Mouse (Mus musculus) limb, embryonic 13.5 days (tissue): ENCODE results near the gene Large1. TPM values are rescaled to one million over a fixed set of nuclear protein-coding genes. Genes with fewer than 3 reads are reported as not detected.
"Not testable (repeated sequence)": the region's sequence is repeated elsewhere in the genome, so short reads cannot be mapped to it uniquely, and the experiment has no call there.

Experiments used
- ATAC-seq: fragments of 200-750 bp; cut with Nextera tagmentation; 2 replicates; pipeline ENCODE4 v1.8.0; 2017; ENCODE audit warnings: low read depth, moderate number of reproducible peaks, moderate TSS enrichment; ENCODE audit not compliant: low FRiP score
- H3K27ac ChIP-seq: fragments of 300-500 bp; sonication (generic); 2 replicates; pipeline ENCODE4 v1.5.1; 2015; ENCODE audit warnings: inconsistent platforms, mild to moderate bottlenecking, moderate library complexity
- H3K27me3 ChIP-seq: fragments of 300-500 bp; sonication (generic); 2 replicates; pipeline ENCODE4 v1.6.1; 2015; ENCODE audit warnings: mild to moderate bottlenecking, inconsistent platforms
- H3K36me3 ChIP-seq: fragments of 300-500 bp; sonication (generic); 2 replicates; pipeline ENCODE4 v1.6.1; 2015; ENCODE audit warnings: inconsistent platforms, mild to moderate bottlenecking, moderate library complexity
- H3K4me1 ChIP-seq: fragments of 300-500 bp; sonication (generic); 2 replicates; pipeline ENCODE4 v1.6.1; 2015; ENCODE audit warnings: inconsistent platforms
- H3K4me2 ChIP-seq: fragments of 300-500 bp; sonication (generic); replicated peaks from 2 replicates; pipeline ENCODE4 v1.6.1; 2015; ENCODE audit warnings: inconsistent platforms, mild to moderate bottlenecking, moderate library complexity
- H3K4me3 ChIP-seq: fragments of 300-500 bp; sonication (generic); 2 replicates; pipeline ENCODE4 v1.5.1; 2015; ENCODE audit warnings: moderate library complexity, mild to moderate bottlenecking, inconsistent platforms
- H3K9ac ChIP-seq: fragments of 300-500 bp; sonication (generic); 2 replicates; pipeline ENCODE4 v1.6.1; 2015; ENCODE audit warnings: mild to moderate bottlenecking, inconsistent platforms
- H3K9me3 ChIP-seq: fragments of 300-500 bp; sonication (generic); 2 replicates; pipeline ENCODE4 v1.6.1; 2016; ENCODE audit warnings: inconsistent platforms
- WGBS: fragments of 180-500 bp; shearing (Covaris S2); methylation state at CpG from one replicate; pipeline ENCODE4 v1.1.7; 2015; 5-methylcytosine and 5-hydroxymethylcytosine counted together
- polyA plus RNA-seq: library from polyadenylated mRNA; unstranded; fragments of >200 nt; fragmentation: Nextera tagmentation; extraction: Ambion mirVana; gene quantifications from 2 replicates; pipeline ENCODE4 v1.2.1, GENCODE M21; 2015

Large1 gene
- polyA plus RNA-seq, 1 experiment from 2014 or later, result 10.5 TPM

DNA sequence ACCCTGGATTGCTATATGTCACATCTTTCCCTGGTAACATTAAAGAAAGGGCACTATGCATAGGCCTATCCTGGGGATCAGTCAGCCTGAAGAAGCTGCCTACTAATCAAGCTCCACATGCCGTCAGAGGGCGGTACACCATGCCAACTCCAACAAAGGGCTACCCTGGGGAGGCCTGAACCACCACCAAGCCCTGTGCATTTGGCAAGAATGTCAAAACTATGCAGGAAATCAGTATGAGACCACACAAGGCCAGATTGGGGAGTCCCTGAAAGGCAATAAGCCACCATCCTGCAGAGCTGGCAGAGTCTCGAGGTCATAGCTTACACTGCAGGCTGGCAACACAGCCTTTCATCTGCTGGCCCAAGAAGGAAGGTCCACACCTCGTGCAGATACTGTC is 28.7 kb downstream of the Large1 start:
- Histone ChIP-seq H3K4me3 (no peak overlapping the region), H3K9ac (no peak overlapping the region), H3K27me3 (no peaks in the 10 kb centered on the region), H3K4me1 (peaks cover 18% of the 10 kb centered on the region), H3K4me2 (no peak overlapping the region), H3K27ac (no peak overlapping the region), H3K36me3 (no peaks in the 10 kb centered on the region), H3K9me3 (no peaks in the 10 kb centered on the region)
- no peak for ATAC-seq
- 66% methylated on average over 4 of the region's 4 CpGs for WGBS

DNA sequence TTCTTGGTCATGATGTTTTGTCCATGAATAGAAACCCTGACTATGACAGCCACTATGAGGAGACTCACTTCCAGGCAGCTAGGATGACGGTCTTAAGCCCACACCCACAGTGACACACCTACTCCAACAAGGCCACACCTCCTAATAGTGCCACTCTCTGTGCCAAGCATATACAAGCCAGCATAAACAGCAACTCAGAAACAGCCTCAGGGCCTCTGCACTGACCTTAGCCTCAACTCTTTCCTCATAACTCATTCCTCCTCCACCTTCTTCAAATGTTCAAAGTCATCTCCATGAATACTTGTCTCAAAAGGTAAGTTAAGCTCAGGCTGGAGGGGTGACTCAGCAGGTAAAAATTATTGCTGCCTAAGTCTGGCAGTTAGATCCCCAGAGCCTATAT is 29.7 kb downstream of the Large1 start:
- no peaks in the 10 kb centered on the region for H3K36me3 ChIP-seq
- no peak overlapping the region for H3K9ac ChIP-seq
- no peak overlapping the region for H3K4me2 ChIP-seq
- H3K4me1 ChIP-seq, result peaks cover 18% of the 10 kb centered on the region
- no peak overlapping the region for H3K27ac ChIP-seq
- H3K27me3 ChIP-seq, result no peaks in the 10 kb centered on the region
- no peak for ATAC-seq
- H3K4me3 ChIP-seq, result no peak overlapping the region
- WGBS, result 88% methylated on average over 1 of the region's 1 CpGs
- no peaks in the 10 kb centered on the region for H3K9me3 ChIP-seq

DNA sequence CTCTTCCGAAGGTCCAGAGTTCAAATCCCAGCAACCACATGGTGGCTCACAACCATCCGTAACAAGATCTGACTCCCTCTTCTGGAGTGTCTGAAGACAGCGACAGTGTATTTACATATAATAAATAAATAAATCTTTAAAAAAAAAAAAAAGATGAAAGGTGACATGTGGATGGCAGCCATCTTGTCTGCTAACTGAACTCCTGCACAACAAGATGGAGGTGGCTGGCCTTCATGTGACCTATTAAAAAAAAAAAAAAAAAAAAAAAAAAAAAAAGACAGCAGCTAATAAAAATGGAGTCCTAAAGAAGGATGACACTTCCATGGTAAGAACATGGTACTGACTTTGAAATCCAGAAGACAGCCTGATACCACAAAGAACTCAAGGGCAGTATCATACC is 33.8 kb downstream of the Large1 start:
- peak; percentile 79; the same call in 1 of the 2 replicates for ATAC-seq
- H3K4me2 ChIP-seq, H3K36me3 ChIP-seq, H3K4me3 ChIP-seq, H3K27me3 ChIP-seq, H3K27ac ChIP-seq, H3K4me1 ChIP-seq, H3K9ac ChIP-seq, H3K9me3 ChIP-seq: not testable (repeated sequence)
- 100% methylated on average over 2 of the region's 3 CpGs for WGBS

DNA sequence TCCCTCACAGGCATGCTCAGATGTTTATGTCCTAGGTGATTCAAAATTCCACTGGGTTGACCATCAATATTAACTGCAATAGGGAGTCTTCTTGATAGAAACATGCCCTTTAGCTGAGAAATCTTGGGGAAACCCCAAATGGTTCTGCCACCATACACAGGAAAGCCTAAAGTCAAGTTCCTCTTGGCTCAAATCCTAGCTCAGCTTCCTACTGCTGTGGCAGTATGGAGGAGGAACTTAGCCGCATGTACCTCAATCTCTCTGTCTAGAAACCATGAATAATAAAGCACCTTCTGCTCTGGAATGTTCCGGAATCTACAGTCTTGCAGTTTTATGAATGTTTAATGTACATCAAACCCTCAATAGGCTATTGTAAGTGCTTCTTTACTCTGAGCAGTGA is 39.4 kb downstream of the Large1 start:
- Histone ChIP-seq H3K9me3 (no peaks in the 10 kb centered on the region), H3K4me1 (no peaks in the 10 kb centered on the region), H3K27me3 (no peaks in the 10 kb centered on the region), H3K4me2 (no peak overlapping the region), H3K9ac (no peak overlapping the region), H3K4me3 (no peak overlapping the region), H3K36me3 (no peaks in the 10 kb centered on the region; the same call in 1 of the 2 replicates), H3K27ac (no peak overlapping the region)
- no peak for ATAC-seq
- 81% methylated on average over 2 of the region's 2 CpGs for WGBS

DNA sequence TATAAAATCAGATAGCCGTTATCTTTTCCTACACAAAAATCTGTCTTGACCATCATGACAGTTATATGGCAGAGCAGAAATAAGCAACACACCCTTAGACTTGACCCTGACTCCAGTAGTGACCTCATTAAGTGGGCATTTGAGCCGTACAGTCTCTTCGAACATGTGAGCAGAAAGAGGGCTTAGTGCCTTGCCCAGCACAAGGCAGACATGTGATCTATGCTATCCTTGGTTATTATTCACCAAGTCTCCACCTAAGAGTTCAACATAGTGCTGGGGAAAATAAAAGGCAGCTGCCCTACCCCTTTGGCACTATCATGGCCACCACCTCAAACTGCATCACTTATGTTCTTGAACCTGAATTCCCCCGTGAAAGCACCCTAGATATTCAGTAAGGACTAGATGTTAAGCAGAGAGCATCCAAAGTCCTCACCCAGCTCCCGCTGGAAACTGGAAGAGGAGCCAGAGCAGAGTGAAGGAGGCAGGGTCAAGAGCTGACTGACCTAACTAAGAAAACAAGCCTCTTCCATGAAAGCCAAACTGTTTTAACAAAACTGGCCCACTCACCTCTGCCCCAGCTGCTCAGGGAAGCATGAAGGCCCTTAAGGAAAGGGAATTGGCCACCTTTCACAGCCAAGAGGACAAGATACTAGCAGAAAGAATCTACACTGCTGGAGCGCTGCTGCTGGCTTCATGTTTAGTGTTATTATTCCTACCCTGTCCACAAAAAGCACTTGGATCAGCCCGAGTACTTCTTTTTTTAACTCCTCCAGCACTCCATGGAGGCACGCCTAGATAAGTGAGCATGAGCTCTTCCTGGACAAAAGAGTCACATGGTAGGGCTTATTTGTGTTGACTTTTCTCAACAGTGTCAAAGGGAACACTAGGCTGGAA is 40.4 kb downstream of the Large1 start:
- 83% methylated on average over 8 of the region's 8 CpGs for WGBS
- no peaks in the 10 kb centered on the region; the same call in 1 of the 2 replicates for H3K36me3 ChIP-seq
- H3K4me2 ChIP-seq, result no peak overlapping the region
- ATAC-seq, result no peak
- no peaks in the 10 kb centered on the region for H3K27me3 ChIP-seq
- no peak overlapping the region for H3K9ac ChIP-seq
- H3K4me3 ChIP-seq, result no peak overlapping the region
- no peak overlapping the region for H3K27ac ChIP-seq
- no peaks in the 10 kb centered on the region for H3K4me1 ChIP-seq
- no peaks in the 10 kb centered on the region for H3K9me3 ChIP-seq

DNA sequence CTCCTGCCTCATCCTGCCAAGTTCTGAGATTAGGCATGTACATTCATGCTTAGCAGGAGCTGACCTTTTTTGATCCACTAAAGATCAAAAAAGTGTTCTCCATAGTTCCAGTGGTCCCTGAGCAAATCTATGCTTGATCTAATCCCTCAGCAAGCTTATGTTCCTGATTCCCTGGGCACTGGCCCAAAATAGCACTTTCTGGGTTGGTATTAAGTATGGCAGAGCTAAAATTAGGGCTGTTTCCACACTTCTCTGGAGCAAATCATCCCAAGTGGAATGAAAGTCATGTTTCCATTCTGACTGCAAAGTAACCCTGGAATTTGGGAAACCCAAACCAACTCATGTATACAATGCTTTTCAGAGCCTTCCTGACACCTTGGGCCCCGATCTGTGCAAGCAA is 42.9 kb downstream of the Large1 start:
- WGBS, result 87% methylated on average over 1 of the region's 1 CpGs
- H3K4me2 ChIP-seq, result no peak overlapping the region
- no peaks in the 10 kb centered on the region for H3K9me3 ChIP-seq
- H3K9ac ChIP-seq, result no peak overlapping the region
- no peaks in the 10 kb centered on the region for H3K27me3 ChIP-seq
- H3K36me3 ChIP-seq, result no peaks in the 10 kb centered on the region
- H3K27ac ChIP-seq, result no peak overlapping the region
- H3K4me3 ChIP-seq, result no peak overlapping the region
- no peaks in the 10 kb centered on the region for H3K4me1 ChIP-seq
- ATAC-seq, result no peak

DNA sequence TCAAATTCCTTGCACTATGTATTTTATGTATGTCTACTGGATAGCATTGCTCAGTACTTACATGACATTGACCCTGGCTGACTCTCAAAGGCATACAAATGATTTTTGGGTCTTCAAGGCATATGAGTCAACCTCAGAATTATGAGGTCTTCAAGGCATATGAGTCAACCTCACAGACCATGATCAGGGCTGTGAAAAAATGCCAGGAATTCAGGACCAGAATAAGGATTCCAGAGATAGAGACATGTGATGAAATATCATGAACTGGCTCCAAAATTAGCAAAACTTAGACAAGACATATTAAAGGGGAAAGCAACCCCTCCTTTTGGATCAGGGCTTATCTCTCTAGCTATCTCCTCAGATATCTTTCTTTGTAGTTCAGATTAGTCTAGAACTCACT is 43.3 kb downstream of the Large1 start:
- Histone ChIP-seq H3K4me1 (no peaks in the 10 kb centered on the region), H3K4me2 (no peak overlapping the region), H3K4me3 (no peak overlapping the region), H3K9ac (no peak overlapping the region), H3K27ac (no peak overlapping the region), H3K27me3 (no peaks in the 10 kb centered on the region), H3K9me3 (no peaks in the 10 kb centered on the region), H3K36me3 (no peaks in the 10 kb centered on the region)
- ATAC-seq, result no peak

DNA sequence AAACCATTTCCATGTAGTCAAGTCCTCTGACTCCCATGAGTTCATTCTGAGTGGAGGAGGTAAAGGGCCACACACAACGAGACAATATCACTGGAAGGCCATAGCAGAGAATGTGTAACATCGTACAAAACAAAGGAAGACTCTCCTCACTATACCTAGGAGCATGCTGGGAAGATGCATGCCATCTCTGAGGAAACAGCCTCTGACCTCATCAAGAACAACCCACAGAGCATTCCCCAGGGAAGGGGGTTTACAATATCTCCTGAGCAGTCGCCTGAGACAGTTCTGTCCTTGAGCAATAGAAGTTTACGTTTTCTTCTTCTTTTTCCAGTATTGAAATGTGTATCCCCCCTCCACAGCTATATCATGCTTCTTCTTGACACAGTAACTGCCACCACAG is 49.4 kb downstream of the Large1 start:
- no peak overlapping the region for H3K9ac ChIP-seq
- no peak for ATAC-seq
- H3K4me3 ChIP-seq, result no peak overlapping the region
- no peaks in the 10 kb centered on the region for H3K4me1 ChIP-seq
- H3K36me3 ChIP-seq, result no peaks in the 10 kb centered on the region
- no peak overlapping the region for H3K4me2 ChIP-seq
- H3K27ac ChIP-seq, result no peak overlapping the region
- 80% methylated on average over 4 of the region's 4 CpGs for WGBS
- H3K9me3 ChIP-seq, result no peaks in the 10 kb centered on the region
- no peaks in the 10 kb centered on the region for H3K27me3 ChIP-seq

DNA sequence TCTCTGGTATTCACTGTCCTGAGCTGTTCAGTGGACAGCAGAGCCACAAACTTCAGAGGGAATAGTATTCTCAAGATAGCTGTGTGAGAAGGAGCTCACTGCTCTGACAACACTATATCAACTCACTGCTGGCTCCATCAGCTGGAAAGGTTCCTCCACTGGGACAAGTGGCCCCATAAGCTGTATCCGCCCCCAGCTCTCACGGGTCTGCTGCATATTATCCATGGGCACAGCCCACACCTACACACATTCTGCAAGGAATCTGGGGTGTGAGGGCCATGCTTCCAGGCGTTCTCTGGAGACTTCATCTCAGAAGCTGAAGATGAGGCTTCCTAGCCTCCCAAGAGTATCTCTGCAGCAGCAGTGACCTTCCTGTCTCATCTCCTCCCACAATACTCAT is 50.4 kb downstream of the Large1 start:
- H3K36me3 ChIP-seq, result no peaks in the 10 kb centered on the region
- no peak overlapping the region for H3K4me2 ChIP-seq
- no peak overlapping the region for H3K27ac ChIP-seq
- H3K9ac ChIP-seq, result no peak overlapping the region
- no peak for ATAC-seq
- H3K4me1 ChIP-seq, result no peaks in the 10 kb centered on the region
- H3K9me3 ChIP-seq, result no peaks in the 10 kb centered on the region
- no peak overlapping the region for H3K4me3 ChIP-seq
- 67% methylated on average over 3 of the region's 3 CpGs for WGBS
- H3K27me3 ChIP-seq, result no peaks in the 10 kb centered on the region

DNA sequence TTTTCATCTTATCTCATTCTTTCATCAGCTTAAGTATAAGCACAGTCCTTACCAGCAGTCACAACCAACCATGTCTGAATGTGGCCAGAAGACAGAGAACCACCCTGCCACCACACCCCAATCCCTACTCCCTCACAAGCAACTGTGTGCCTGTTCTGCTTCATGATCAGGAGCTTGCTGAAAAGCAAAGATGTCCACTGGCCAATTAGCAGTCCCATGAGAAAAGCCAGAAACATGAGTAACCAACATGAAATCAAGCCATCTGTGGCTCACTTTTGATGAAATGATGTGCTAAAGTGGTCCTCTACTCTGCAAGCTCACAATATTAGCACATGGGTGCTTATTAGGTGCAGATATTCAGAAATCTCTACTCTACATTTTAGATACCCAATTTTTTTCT is 57.8 kb downstream of the Large1 start:
- H3K9me3 ChIP-seq, result no peaks in the 10 kb centered on the region
- no peak overlapping the region for H3K4me3 ChIP-seq
- no peaks in the 10 kb centered on the region for H3K27me3 ChIP-seq
- no peak overlapping the region for H3K4me2 ChIP-seq
- no peaks in the 10 kb centered on the region for H3K36me3 ChIP-seq
- ATAC-seq, result no peak
- H3K27ac ChIP-seq, result no peak overlapping the region
- H3K4me1 ChIP-seq, result no peaks in the 10 kb centered on the region
- H3K9ac ChIP-seq, result no peak overlapping the region

DNA sequence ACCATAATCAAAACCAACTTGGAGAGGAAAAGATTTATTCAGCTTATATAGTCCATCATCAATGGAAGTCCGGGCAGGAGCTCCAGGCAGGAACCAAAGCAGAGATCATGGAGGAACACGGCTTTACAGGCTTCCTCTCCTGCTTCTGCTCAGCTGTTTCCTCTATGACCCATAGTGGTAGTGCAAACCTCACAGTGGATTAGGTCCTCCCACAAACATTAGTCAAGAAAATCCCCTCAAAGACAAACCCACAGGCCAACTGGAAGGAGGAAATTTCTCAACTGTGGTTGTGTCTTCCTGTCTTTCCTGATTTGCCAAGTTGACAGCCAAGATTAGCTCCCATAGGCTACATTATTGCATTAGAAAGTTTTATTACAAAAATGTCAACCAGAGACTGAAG is 59.7 kb downstream of the Large1 start:
- no peaks in the 10 kb centered on the region for H3K9me3 ChIP-seq
- H3K36me3 ChIP-seq, result no peaks in the 10 kb centered on the region
- ATAC-seq, result no peak
- H3K27me3 ChIP-seq, result no peaks in the 10 kb centered on the region
- no peak overlapping the region for H3K9ac ChIP-seq
- no peak overlapping the region for H3K4me2 ChIP-seq
- no peak overlapping the region for H3K4me3 ChIP-seq
- WGBS, result 76% methylated on average over 2 of the region's 2 CpGs
- H3K4me1 ChIP-seq, result peaks cover 8% of the 10 kb centered on the region; the same call in 1 of the 2 replicates
- no peak overlapping the region for H3K27ac ChIP-seq

DNA sequence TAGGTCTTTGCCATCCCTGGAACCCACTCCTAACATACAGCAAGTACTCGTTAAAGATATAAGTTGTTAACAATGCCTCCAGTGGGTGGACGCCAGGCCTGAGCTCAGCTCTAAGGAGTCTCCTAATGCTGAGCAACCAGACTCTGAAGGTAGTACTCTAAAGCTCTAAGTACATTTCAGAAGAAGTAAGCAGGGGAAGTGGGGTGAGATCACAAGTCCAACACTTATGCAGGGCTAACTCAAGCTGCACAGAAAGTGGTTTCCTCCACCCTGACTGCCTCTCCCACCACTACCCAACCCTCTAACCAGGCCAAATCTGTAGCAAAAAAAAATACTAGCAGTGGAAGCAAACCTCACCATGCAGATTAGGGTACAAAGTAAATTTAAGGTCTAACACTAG is 61.7 kb downstream of the Large1 start:
- Histone ChIP-seq H3K4me2 (no peak overlapping the region), H3K9ac (no peak overlapping the region)
- 67% methylated on average over 2 of the region's 2 CpGs for WGBS

DNA sequence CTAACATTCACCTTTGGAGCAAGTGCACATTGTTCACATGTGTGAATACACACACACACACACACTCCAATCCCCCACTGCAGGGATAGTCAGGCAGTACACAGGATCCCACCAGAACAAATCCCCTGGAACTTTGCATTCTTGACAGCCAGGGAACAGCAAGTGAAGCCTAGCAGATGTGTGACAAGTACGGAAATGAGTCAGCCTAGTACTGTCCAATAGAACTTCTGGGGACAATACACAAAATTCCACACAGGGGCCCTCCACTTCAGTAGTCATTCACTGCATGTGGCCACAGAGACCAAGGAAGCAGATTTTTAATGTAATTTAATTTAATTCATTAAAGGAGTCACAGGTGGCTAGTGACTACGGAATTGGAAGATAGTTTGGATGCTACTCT is 62.7 kb downstream of the Large1 start:
- no peak overlapping the region for H3K4me2 ChIP-seq
- no peak overlapping the region for H3K4me3 ChIP-seq
- no peaks in the 10 kb centered on the region for H3K9me3 ChIP-seq
- no peak overlapping the region for H3K27ac ChIP-seq
- no peak for ATAC-seq
- H3K4me1 ChIP-seq, result peaks cover 8% of the 10 kb centered on the region; the same call in 1 of the 2 replicates
- 90% methylated on average over 2 of the region's 2 CpGs for WGBS
- H3K9ac ChIP-seq, result no peak overlapping the region
- H3K27me3 ChIP-seq, result no peaks in the 10 kb centered on the region
- no peaks in the 10 kb centered on the region for H3K36me3 ChIP-seq

More for the DNA sequence above, 61.7 kb downstream of the Large1 start:
- Histone ChIP-seq H3K4me1 (peaks cover 8% of the 10 kb centered on the region; the same call in 1 of the 2 replicates), H3K36me3 (no peaks in the 10 kb centered on the region), H3K4me3 (no peak overlapping the region), H3K9me3 (no peaks in the 10 kb centered on the region), H3K27me3 (no peaks in the 10 kb centered on the region), H3K27ac (no peak overlapping the region)
- no peak for ATAC-seq
